Mouse (Mus musculus) heart, embryonic 16.5 days (tissue): ENCODE measurements around the gene Osbpl7. TPM values are rescaled to one million over a fixed set of nuclear protein-coding genes. Genes with fewer than 3 reads are reported as not detected.
A peak's percentile ranks its signal among the peaks of the same experiment; 100 is the strongest.

ENCODE experiments used
- ATAC-seq: fragments of 200-750 bp; cut with Nextera tagmentation; replicated peaks from 2 replicates; pipeline ENCODE4 v1.8.0; 2017; ENCODE audit warnings: moderate number of reproducible peaks; ENCODE audit not compliant: insufficient read depth, low FRiP score; ENCODE audit errors: extremely low read depth
- H3K27ac ChIP-seq: fragments of 300-500 bp; sonication (generic); 2 replicates; pipeline ENCODE4 v1.5.1; 2014; ENCODE audit warnings: mild to moderate bottlenecking, low read length, control low read depth, moderate library complexity
- H3K27me3 ChIP-seq: fragments of 300-500 bp; sonication (generic); 2 replicates; pipeline ENCODE4 v1.6.1; 2014; ENCODE audit warnings: low read length, mixed read lengths; ENCODE audit not compliant: control insufficient read depth, insufficient read depth
- H3K36me3 ChIP-seq: fragments of 300-500 bp; sonication (generic); 2 replicates; pipeline ENCODE4 v1.6.1; 2014; ENCODE audit not compliant: control insufficient read depth, insufficient read depth
- H3K4me1 ChIP-seq: fragments of 300-500 bp; sonication (generic); 2 replicates; pipeline ENCODE4 v1.6.1; 2014; ENCODE audit warnings: low read length, mixed read lengths; ENCODE audit not compliant: control insufficient read depth, insufficient read depth
- H3K4me2 ChIP-seq: fragments of 300-500 bp; sonication (generic); 2 replicates; pipeline ENCODE4 v1.6.1; 2014; ENCODE audit warnings: low read depth, mild to moderate bottlenecking, control low read depth, low read length
- H3K4me3 ChIP-seq: fragments of 300-500 bp; sonication (generic); 2 replicates; pipeline ENCODE4 v1.5.1; 2014; ENCODE audit warnings: mild to moderate bottlenecking, control low read depth, low read length
- H3K9ac ChIP-seq: fragments of 300-500 bp; sonication (generic); 2 replicates; pipeline ENCODE4 v1.6.1; 2014; ENCODE audit warnings: low read length, control low read depth
- H3K9me3 ChIP-seq: fragments of 300-500 bp; sonication (generic); replicated peaks from 2 replicates; pipeline ENCODE4 v1.6.1; 2016; ENCODE audit warnings: low read length; ENCODE audit not compliant: control insufficient read depth
- WGBS: fragments of 180-500 bp; shearing (Covaris S2); extraction: QIAGEN DNeasy Blood & Tissue Kit; methylation state at CpG from one replicate; pipeline ENCODE4 v1.1.7; 2014; 5-methylcytosine and 5-hydroxymethylcytosine counted together
- polyA plus RNA-seq: library from polyadenylated mRNA; unstranded; fragments of >200 nt; fragmentation: Nextera tagmentation; extraction: Ambion mirVana; gene quantifications from 2 replicates; pipeline ENCODE4 v1.2.1, GENCODE M21; 2015

Gene Osbpl7
- polyA plus RNA-seq, 1 experiment from 2014 or later: 5.5 TPM

- Histone ChIP-seq H3K27me3 (peaks cover 6% of the 10 kb centered on the region; the same call in 1 of the 2 replicates), H3K27ac (no peak overlapping the region), H3K4me1 (peaks cover 9% of the 10 kb centered on the region), H3K9ac (no peak overlapping the region), H3K4me3 (no peak overlapping the region), H3K9me3 (peaks cover 17% of the 10 kb centered on the region), H3K36me3 (no peaks in the 10 kb centered on the region), H3K4me2 (no peak overlapping the region)
- ATAC-seq: no peak
- 81% methylated on average over 15 of the region's 15 CpGs for WGBS
Measured at GRCm38 (mm10) chr11:97084821-97085505, 34.5 kb downstream of the Osbpl7 start.

GRCm38 (mm10) chr11:97086365-97086764, 35.9 kb downstream of the Osbpl7 start:
- WGBS: 61% methylated on average over 6 of the region's 6 CpGs
- Histone ChIP-seq H3K27ac (no peak overlapping the region), H3K4me2 (no peak overlapping the region), H3K9me3 (peaks cover 17% of the 10 kb centered on the region), H3K4me1 (peaks cover 9% of the 10 kb centered on the region), H3K27me3 (peaks cover 10% of the 10 kb centered on the region), H3K4me3 (no peak overlapping the region), H3K9ac (no peak overlapping the region), H3K36me3 (no peaks in the 10 kb centered on the region)
- no peak for ATAC-seq

DNA sequence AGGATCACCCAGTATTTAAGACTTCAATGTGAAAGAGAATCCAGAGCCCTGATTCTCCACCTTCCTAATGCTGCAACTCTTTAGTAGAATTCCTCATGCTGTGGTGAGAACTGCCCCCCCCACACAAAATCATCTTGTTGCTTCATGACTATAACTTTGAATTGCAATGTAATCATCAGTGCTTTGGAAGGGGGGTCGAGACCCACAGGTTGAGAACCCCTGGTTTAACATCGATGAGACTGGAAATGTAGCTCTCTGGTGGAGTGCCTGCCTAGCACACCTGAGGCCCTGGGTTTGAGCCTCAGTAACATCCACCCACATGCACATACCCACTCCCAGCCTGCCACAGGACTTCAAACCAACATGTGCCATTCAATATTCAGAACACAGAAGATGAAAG, 44.2 kb downstream of the Osbpl7 start:
- H3K27me3 ChIP-seq: peaks cover 26% of the 10 kb centered on the region
- WGBS: 49% methylated on average over 2 of the region's 2 CpGs
- no peak overlapping the region for H3K9ac ChIP-seq

DNA sequence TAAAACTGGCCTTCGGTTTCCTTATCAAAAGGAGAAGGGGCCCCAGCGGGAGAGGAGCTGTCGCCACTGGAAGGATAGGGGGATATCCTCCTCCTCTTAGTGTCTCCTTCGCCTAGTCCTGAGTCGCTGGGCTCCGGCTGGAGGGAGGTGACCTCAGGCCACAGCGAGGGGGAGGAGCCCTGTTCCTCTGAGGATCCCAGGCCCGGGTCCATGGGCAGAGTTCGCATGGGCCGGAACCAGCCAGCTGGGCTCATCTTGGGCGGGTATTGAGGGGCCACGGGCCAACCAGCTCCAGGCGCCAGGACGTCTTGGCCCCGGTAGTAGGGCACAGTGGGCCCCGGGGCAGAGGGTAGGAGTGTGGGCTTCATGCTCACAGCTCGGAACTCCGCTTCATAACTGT, 48.4 kb downstream of the Osbpl7 start:
- ATAC-seq: no peak
- 17% methylated on average over 18 of the region's 18 CpGs for WGBS
- no peaks in the 10 kb centered on the region for H3K4me1 ChIP-seq
- H3K9me3 ChIP-seq: no peaks in the 10 kb centered on the region
- H3K4me3 ChIP-seq: peak overlapping the region; percentile 12
- H3K27me3 ChIP-seq: peaks cover 26% of the 10 kb centered on the region
- no peak overlapping the region for H3K9ac ChIP-seq
- no peaks in the 10 kb centered on the region for H3K36me3 ChIP-seq
- H3K27ac ChIP-seq: no peak overlapping the region
- peak overlapping the region; percentile 32 for H3K4me2 ChIP-seq

More for the DNA sequence above, 44.2 kb downstream of the Osbpl7 start:
- no peaks in the 10 kb centered on the region; the same call in 1 of the 2 replicates for H3K9me3 ChIP-seq
- no peak overlapping the region for H3K4me2 ChIP-seq
- no peak overlapping the region for H3K27ac ChIP-seq
- no peaks in the 10 kb centered on the region for H3K4me1 ChIP-seq
- H3K36me3 ChIP-seq: no peaks in the 10 kb centered on the region
- no peak for ATAC-seq
- no peak overlapping the region for H3K4me3 ChIP-seq

GRCm38 (mm10) chr11:97101722-97102121, 51.3 kb downstream of the Osbpl7 start:
- Histone ChIP-seq H3K4me2 (no peak overlapping the region), H3K36me3 (no peaks in the 10 kb centered on the region), H3K4me1 (no peaks in the 10 kb centered on the region), H3K9me3 (no peaks in the 10 kb centered on the region), H3K27ac (no peak overlapping the region), H3K27me3 (peaks cover 22% of the 10 kb centered on the region), H3K9ac (no peak overlapping the region), H3K4me3 (no peak overlapping the region)
- no peak for ATAC-seq
- WGBS: 17% methylated on average over 9 of the region's 9 CpGs

DNA sequence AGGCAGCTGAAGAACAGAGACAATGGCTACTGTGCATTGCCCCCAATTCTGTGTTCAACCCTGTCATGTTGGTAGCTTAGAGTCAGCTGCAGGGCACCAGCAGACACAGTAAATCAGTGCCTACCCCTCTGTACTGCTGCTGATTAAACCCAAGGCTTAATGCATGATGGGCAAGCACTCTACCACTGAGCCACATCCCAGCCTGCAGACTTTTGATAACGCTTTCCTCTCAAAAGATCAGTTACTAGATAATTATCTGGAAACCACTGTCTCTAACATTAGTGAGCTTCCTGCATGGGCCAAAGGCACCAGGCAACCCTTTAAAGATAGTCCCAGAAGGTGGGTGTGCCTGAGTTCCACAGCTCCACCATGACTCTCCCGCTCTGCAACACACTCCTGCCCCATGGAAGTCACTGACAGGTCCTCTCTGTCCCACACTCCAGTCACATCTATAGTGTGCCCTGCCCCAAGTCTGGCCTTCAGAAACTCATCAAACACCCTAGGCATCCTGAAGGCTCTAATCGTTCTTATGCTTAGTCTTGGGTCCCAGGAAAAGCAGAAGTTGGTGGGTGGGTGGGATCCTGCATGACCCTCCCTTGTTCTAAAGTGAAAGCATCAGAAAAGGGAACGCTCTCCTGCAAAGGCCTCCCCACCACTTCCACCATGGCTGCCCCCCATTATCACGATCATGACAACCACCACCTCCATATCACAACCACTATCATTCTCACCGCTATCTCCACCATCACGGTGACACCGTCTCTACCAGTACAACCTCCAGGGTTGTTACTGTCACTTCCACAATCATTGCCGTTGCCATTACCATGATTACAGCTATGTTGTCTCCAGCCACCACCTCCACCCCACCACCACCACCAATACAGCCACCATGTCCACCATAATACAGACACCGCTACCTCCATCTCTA, 53.0 kb downstream of the Osbpl7 start:
- ATAC-seq: no peak
- Histone ChIP-seq H3K27ac (no peak overlapping the region), H3K4me2 (no peak overlapping the region)

DNA sequence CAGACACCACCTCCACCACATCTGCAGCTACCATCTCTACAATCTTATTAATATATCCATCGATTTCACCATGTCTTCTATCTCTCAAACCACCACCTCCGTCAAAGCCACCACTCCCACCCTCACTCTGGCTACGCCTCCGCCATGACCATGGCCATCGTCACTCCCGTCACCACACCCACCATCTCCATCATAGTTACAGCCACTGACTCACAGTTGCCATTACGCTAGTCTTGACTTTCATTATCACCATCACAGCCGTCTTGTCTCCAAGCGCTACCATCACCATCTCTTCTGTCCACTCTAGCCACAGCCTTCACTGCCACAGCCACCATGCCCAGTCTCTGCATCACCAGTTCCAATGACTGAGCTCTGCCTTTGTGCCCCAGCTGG, 53.7 kb downstream of the Osbpl7 start:
- 88% methylated on average over 9 of the region's 9 CpGs for WGBS
- H3K9me3 ChIP-seq: no peaks in the 10 kb centered on the region
- no peak overlapping the region for H3K9ac ChIP-seq
- no peak overlapping the region for H3K4me3 ChIP-seq
- peaks cover 11% of the 10 kb centered on the region for H3K27me3 ChIP-seq
- no peak overlapping the region for H3K27ac ChIP-seq
- no peak overlapping the region for H3K4me2 ChIP-seq
- no peaks in the 10 kb centered on the region for H3K36me3 ChIP-seq
- no peaks in the 10 kb centered on the region for H3K4me1 ChIP-seq
- ATAC-seq: no peak

More for the DNA sequence above, 53.0 kb downstream of the Osbpl7 start:
- no peak overlapping the region for H3K9ac ChIP-seq
- no peaks in the 10 kb centered on the region for H3K4me1 ChIP-seq
- 76% methylated on average over 10 of the region's 10 CpGs for whole genome bisulfite sequencing
- H3K36me3 ChIP-seq: no peaks in the 10 kb centered on the region
- no peak overlapping the region for H3K4me3 ChIP-seq
- H3K27me3 ChIP-seq: peaks cover 18% of the 10 kb centered on the region
- H3K9me3 ChIP-seq: no peaks in the 10 kb centered on the region

GRCm38 (mm10) chr11:97108976-97109375, 58.5 kb downstream of the Osbpl7 start:
- no peak for ATAC-seq
- Histone ChIP-seq H3K4me3 (no peak overlapping the region), H3K4me1 (no peaks in the 10 kb centered on the region)

More at GRCm38 (mm10) chr11:97108976-97109375, 58.5 kb downstream of the Osbpl7 start:
- Histone ChIP-seq H3K36me3 (no peaks in the 10 kb centered on the region), H3K9me3 (no peaks in the 10 kb centered on the region), H3K27ac (no peak overlapping the region), H3K4me2 (no peak overlapping the region), H3K9ac (no peak overlapping the region), H3K27me3 (peaks cover 18% of the 10 kb centered on the region)
- 80% methylated on average over 16 of the region's 16 CpGs for WGBS
